Mouse (Mus musculus) cerebellum, postnatal 36 days (tissue): ENCODE results near the gene Prr18.

Experiments used
- DNase-seq, 2 experiments: peaks; one replicate each; pipeline ENCODE4 v3.0.0; 2021 to 2022; ENCODE audit warnings: mixed read lengths in 2 of 2

The Prr18 gene

GRCm38 (mm10) chr17:8390487-8390886 lies 53.2 kb downstream of the Prr18 start:
- DNase-seq: no peak
